Mouse (Mus musculus) hindbrain, embryonic 16.5 days (tissue): Measurements from ENCODE around the gene Mroh2a. TPM values are rescaled to one million over a fixed set of nuclear protein-coding genes. Genes with fewer than 3 reads are reported as not detected.

Experiments used
- ATAC-seq: fragments of 200-750 bp; cut with Nextera tagmentation; 2 replicates; pipeline ENCODE4 v1.8.0; 2017; ENCODE audit warnings: moderate TSS enrichment, moderate library complexity
- H3K27ac ChIP-seq: fragments of 300-500 bp; sonication (generic); 2 replicates; pipeline ENCODE4 v1.5.1; 2014; ENCODE audit warnings: low read depth, mild to moderate bottlenecking, control low read depth, low read length, moderate library complexity
- H3K27me3 ChIP-seq: fragments of 300-500 bp; sonication (generic); replicated peaks from 2 replicates; pipeline ENCODE4 v1.6.1; 2014; ENCODE audit warnings: low read length; ENCODE audit not compliant: control insufficient read depth, insufficient read depth
- H3K36me3 ChIP-seq: fragments of 300-500 bp; sonication (generic); 2 replicates; pipeline ENCODE4 v1.6.1; 2014; ENCODE audit warnings: mild to moderate bottlenecking, low read length, moderate library complexity, mixed read lengths; ENCODE audit not compliant: control insufficient read depth, insufficient read depth
- H3K4me1 ChIP-seq: fragments of 300-500 bp; sonication (generic); 2 replicates; pipeline ENCODE4 v1.6.1; 2014; ENCODE audit warnings: low read depth, low read length; ENCODE audit not compliant: control insufficient read depth, insufficient read depth
- H3K4me2 ChIP-seq: fragments of 300-500 bp; sonication (generic); 2 replicates; pipeline ENCODE4 v1.6.1; 2014; ENCODE audit warnings: mild to moderate bottlenecking, low read length, control low read depth, moderate library complexity
- H3K4me3 ChIP-seq: fragments of 300-500 bp; sonication (generic); 2 replicates; pipeline ENCODE4 v1.5.1; 2014; ENCODE audit warnings: mild to moderate bottlenecking, low read length, control low read depth, moderate library complexity
- H3K9ac ChIP-seq: fragments of 300-500 bp; sonication (generic); 2 replicates; pipeline ENCODE4 v1.6.1; 2014; ENCODE audit warnings: low read depth, mild to moderate bottlenecking, control low read depth, low read length, moderate library complexity
- H3K9me3 ChIP-seq: fragments of 300-500 bp; sonication (generic); 2 replicates; pipeline ENCODE4 v1.6.1; 2014; ENCODE audit warnings: mild to moderate bottlenecking, low read length, moderate library complexity; ENCODE audit not compliant: control insufficient read depth
- WGBS: fragments of 180-500 bp; shearing (Covaris S2); extraction: QIAGEN DNeasy Blood & Tissue Kit; methylation state at CpG from one replicate; pipeline ENCODE4 v1.1.7; 2014; 5-methylcytosine and 5-hydroxymethylcytosine counted together
- polyA plus RNA-seq: library from polyadenylated mRNA; unstranded; fragments of >200 nt; fragmentation: Nextera tagmentation; extraction: Ambion mirVana; gene quantifications from 2 replicates; pipeline ENCODE4 v1.2.1, GENCODE M21; 2015

Mroh2a gene
- polyA plus RNA-seq, 1 experiment from 2014 or later, result 0.45 TPM

DNA sequence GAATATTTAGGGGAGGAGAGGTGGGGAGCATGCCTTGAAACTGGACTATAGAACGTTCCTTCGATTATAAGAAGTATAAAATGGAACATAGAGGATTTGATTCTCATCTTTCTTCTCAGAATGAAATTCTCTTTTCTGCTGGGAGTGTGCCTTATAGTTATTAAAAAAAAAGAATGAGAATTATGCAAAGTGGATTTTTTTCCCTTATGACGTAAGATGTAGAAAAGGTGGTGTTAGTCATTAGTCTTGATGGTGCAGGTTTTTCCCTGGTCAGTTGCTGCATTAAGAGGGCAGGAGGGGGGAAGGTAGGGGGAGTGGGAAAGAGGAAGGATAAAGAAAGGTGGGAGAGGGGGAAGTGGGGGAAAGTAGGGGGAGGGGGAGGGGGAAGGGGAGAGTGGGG, 55.5 kb downstream of the Mroh2a start:
- Histone ChIP-seq H3K9me3 (peaks cover 40% of the 10 kb centered on the region), H3K4me3 (no peak overlapping the region)
- WGBS, result 67% methylated on average over 3 of the region's 3 CpGs

GRCm38 (mm10) chr1:88283376-88284227, 56.8 kb downstream of the Mroh2a start:
- 82% methylated on average over 15 of the region's 15 CpGs for whole genome bisulfite sequencing
- no peak for ATAC-seq
- no peak overlapping the region for H3K4me3 ChIP-seq
- H3K4me2 ChIP-seq, result no peak overlapping the region
- H3K27ac ChIP-seq, result no peak overlapping the region
- peaks cover 47% of the 10 kb centered on the region for H3K9me3 ChIP-seq
- no peaks in the 10 kb centered on the region for H3K4me1 ChIP-seq
- H3K36me3 ChIP-seq, result no peaks in the 10 kb centered on the region
- no peak overlapping the region for H3K9ac ChIP-seq
- H3K27me3 ChIP-seq, result no peaks in the 10 kb centered on the region

More for the DNA sequence above, 55.5 kb downstream of the Mroh2a start:
- Histone ChIP-seq H3K9ac (no peak overlapping the region), H3K4me2 (no peak overlapping the region), H3K27ac (no peak overlapping the region), H3K4me1 (peaks cover 5% of the 10 kb centered on the region; the same call in 1 of the 2 replicates), H3K36me3 (no peaks in the 10 kb centered on the region), H3K27me3 (no peaks in the 10 kb centered on the region)
- ATAC-seq, result no peak

- no peaks in the 10 kb centered on the region for H3K36me3 ChIP-seq
- H3K27me3 ChIP-seq, result no peaks in the 10 kb centered on the region
- H3K27ac ChIP-seq, result no peak overlapping the region
- whole genome bisulfite sequencing, result 64% methylated on average over 10 of the region's 10 CpGs
- no peak overlapping the region for H3K9ac ChIP-seq
- H3K4me3 ChIP-seq, result no peak overlapping the region
- peaks cover 51% of the 10 kb centered on the region for H3K9me3 ChIP-seq
- H3K4me2 ChIP-seq, result no peak overlapping the region
- ATAC-seq, result 0 out of 2 replicates have a peak, but pooled peaks have one; percentile 17
- H3K4me1 ChIP-seq, result no peaks in the 10 kb centered on the region
These were observed 57.6 kb downstream of the Mroh2a start for GRCm38 (mm10) chr1:88284228-88284945.

DNA sequence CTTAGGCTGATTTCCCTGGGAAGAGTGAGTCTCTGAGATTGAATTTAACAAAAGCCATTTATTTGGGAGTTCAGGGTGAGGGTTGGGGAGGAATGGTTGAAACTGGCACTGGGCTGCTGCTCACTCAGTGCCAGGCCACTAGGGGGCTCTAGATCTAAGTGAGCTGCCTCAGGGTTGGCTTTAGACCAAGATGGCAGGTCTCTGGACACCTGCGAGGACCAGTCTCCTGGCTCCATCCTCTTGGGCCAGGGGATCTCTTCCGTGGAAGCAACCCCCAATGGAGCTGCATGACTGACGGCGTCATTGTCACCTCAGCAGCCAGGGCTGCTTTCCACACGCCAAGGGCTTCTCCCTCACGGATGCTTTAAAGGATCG, 58.1 kb downstream of the Mroh2a start:
- H3K36me3 ChIP-seq, result no peaks in the 10 kb centered on the region
- no peak overlapping the region for H3K9ac ChIP-seq
- H3K4me3 ChIP-seq, result no peak overlapping the region
- no peak for ATAC-seq
- H3K4me1 ChIP-seq, result no peaks in the 10 kb centered on the region
- H3K9me3 ChIP-seq, result peaks cover 53% of the 10 kb centered on the region
- no peaks in the 10 kb centered on the region for H3K27me3 ChIP-seq
- 60% methylated on average over 7 of the region's 7 CpGs for WGBS
- no peak overlapping the region for H3K4me2 ChIP-seq
- H3K27ac ChIP-seq, result no peak overlapping the region

- Histone ChIP-seq H3K9ac (no peak overlapping the region), H3K36me3 (no peaks in the 10 kb centered on the region), H3K27me3 (no peaks in the 10 kb centered on the region), H3K27ac (no peak overlapping the region), H3K4me1 (no peaks in the 10 kb centered on the region), H3K4me3 (no peak overlapping the region), H3K4me2 (no peak overlapping the region), H3K9me3 (peaks cover 57% of the 10 kb centered on the region)
- ATAC-seq, result no peak
- 73% methylated on average over 5 of the region's 5 CpGs for WGBS
These were observed 58.9 kb downstream of the Mroh2a start for GRCm38 (mm10) chr1:88285652-88286051.

DNA sequence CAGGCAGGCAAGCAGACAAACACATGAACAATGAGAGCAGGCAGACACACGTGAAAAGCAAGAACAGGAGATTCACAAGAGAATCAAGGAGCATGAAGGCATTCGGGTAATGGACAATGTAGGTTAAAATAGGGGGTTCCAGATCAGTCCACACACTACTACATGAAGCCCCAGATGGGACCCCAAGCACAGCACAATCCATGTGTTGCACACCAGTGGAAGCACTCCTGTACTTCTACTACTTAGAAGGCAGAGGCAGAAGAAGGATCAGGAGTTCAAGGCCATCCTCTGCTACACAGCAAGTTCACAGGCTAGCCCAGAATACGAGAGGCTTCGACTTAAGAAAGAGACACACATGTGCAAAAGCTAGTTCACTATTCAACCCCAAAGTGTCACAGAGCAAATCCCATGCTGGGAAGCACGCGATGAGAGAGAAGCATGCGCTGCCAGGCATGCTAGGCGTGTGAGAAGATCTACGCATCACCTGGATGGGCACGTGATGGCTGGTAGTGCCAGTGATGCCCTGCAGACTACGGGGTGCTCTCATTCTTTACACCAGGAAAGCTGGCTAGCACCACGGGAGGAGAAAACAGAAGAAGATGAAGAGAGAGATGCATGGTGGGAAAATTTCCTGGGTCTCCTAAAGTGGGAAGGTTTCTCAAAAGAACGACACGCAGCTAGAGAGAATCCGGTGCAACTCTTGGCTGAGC, 59.5 kb downstream of the Mroh2a start:
- Histone ChIP-seq H3K4me2 (no peak overlapping the region), H3K27me3 (no peaks in the 10 kb centered on the region), H3K36me3 (no peaks in the 10 kb centered on the region), H3K4me1 (no peaks in the 10 kb centered on the region), H3K9ac (no peak overlapping the region), H3K27ac (no peak overlapping the region), H3K4me3 (no peak overlapping the region), H3K9me3 (peaks cover 58% of the 10 kb centered on the region)
- no peak for ATAC-seq
- WGBS, result 82% methylated on average over 15 of the region's 15 CpGs

DNA sequence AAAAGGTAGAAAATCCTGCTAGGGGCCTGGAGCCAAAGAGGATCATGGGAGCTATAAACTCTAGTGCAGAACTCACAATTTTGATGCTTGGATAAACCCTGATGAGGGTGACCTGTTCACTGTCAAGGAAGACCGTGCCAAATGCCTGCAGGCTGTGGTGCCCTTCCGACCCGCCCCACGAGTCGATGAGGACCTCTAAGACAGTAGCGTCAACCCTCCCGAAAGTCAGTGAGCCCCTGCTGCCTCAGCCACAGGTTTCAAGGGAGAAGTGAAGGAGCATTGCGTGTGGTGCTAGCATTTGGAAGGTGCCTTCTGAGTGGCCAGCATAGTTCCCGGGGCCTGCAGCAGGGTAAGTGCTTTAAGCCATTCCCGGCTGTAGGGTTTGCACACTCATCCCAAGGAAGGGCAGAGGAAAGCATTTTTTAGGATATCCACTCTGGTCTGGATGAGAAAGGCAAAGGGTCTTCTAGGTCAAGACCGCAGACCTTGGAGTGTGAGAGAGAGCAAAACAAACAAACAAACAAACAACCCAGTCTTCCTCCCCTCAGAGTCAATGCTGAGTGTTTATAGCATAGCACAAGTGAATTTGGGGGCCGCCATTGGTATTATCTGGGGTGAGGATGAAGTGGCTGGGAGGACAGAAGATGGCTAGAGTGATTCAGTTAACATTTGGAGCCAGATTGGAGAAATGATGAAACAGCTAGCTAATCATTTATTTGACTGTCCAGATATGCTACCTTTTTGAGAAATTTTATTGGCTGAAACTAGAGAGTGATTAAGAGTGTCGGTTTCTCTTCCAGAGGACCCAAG, 60.3 kb downstream of the Mroh2a start:
- ATAC-seq, result no peak
- peaks cover 66% of the 10 kb centered on the region for H3K9me3 ChIP-seq
- WGBS, result 77% methylated on average over 13 of the region's 13 CpGs

GRCm38 (mm10) chr1:88287697-88287980, 60.9 kb downstream of the Mroh2a start:
- Histone ChIP-seq H3K36me3 (no peaks in the 10 kb centered on the region), H3K4me1 (no peaks in the 10 kb centered on the region), H3K9ac (no peak overlapping the region), H3K27me3 (no peaks in the 10 kb centered on the region), H3K4me2 (no peak overlapping the region), H3K9me3 (peaks cover 68% of the 10 kb centered on the region), H3K4me3 (no peak overlapping the region), H3K27ac (no peak overlapping the region)
- ATAC-seq, result no peak
- 38% methylated on average over 5 of the region's 5 CpGs for WGBS

More for the DNA sequence above, 60.3 kb downstream of the Mroh2a start:
- Histone ChIP-seq H3K4me2 (no peak overlapping the region), H3K27me3 (no peaks in the 10 kb centered on the region), H3K9ac (no peak overlapping the region), H3K27ac (no peak overlapping the region), H3K36me3 (no peaks in the 10 kb centered on the region), H3K4me1 (no peaks in the 10 kb centered on the region), H3K4me3 (no peak overlapping the region)
